Mouse (Mus musculus): ENCODE data around the gene Prkag2.

DNA sequence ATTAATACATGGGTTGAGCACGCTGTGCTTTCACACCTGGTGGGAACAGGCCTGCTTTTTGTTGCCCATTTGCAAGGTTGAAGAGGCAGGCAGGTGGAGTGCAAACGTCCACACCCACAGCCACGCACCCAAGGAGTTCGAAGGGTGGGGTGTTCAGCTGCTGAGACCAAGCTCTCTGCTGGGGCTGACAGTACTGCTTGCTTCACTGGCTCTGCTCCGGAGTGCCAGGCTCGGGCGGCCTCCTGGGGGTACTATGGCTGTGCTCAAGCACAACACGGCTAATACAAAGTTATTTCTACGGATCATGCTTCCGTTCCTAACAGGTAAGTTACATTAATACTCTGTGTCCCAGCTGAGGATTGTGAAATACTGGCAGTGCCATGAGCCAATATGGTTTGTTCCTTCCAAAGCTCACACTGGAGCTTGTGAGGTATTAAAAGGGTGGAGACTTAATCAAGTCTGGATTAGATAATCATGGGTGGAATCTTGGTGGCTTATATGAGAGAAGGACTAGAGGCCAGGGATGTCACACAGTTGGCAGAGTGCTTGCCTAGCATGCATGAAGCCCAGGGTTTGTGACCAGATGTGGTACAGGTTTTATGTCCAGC is 168.8 kb downstream of the Prkag2 start:
- TF ChIP-seq POLR2A (IDR thresholded peaks at IDR 0.05; ENCODE audit: borderline replicate concordance, low read depth, low read length) (no peak), CTCF (IDR thresholded peaks at IDR 0.05; ENCODE audit: low read depth, low read length) (no peak)
